Mouse (Mus musculus) intestine, postnatal 0 days (tissue): ENCODE data around the gene Rgn. TPM values are rescaled to one million over a fixed set of nuclear protein-coding genes. Genes with fewer than 3 reads are reported as not detected.
A peak's percentile ranks its signal among the peaks of the same experiment; 100 is the strongest.

Experiments
- ATAC-seq: fragments of 200-750 bp; cut with Nextera tagmentation; 2 replicates; pipeline ENCODE4 v1.8.0; 2017; ENCODE audit warnings: mild to moderate bottlenecking, moderate TSS enrichment, moderate library complexity
- H3K27ac ChIP-seq: fragments of 300-500 bp; sonication (generic); 2 replicates; pipeline ENCODE4 v1.5.1; 2014; ENCODE audit warnings: mild to moderate bottlenecking, low read depth, low read length, moderate library complexity
- H3K27me3 ChIP-seq: fragments of 300-500 bp; sonication (generic); replicated peaks from 2 replicates; pipeline ENCODE4 v1.6.1; 2014; ENCODE audit warnings: low read length, mixed read lengths; ENCODE audit not compliant: control insufficient read depth, insufficient read depth
- H3K36me3 ChIP-seq: fragments of 300-500 bp; sonication (generic); 2 replicates; pipeline ENCODE4 v1.6.1; 2014; ENCODE audit warnings: mild to moderate bottlenecking, moderate library complexity; ENCODE audit not compliant: control insufficient read depth, insufficient read depth
- H3K4me1 ChIP-seq: fragments of 300-500 bp; sonication (generic); replicated peaks from 2 replicates; pipeline ENCODE4 v1.6.1; 2014; ENCODE audit warnings: antibody characterized with exemption, low read length, mixed read lengths; ENCODE audit not compliant: control insufficient read depth, insufficient read depth
- H3K4me2 ChIP-seq: fragments of 300-500 bp; sonication (generic); replicated peaks from 2 replicates; pipeline ENCODE4 v1.6.1; 2014; ENCODE audit warnings: low read depth, mild to moderate bottlenecking, moderate library complexity
- H3K4me3 ChIP-seq: fragments of 300-500 bp; sonication (generic); 2 replicates; pipeline ENCODE4 v1.5.1; 2014; ENCODE audit warnings: low read depth, low read length
- H3K9ac ChIP-seq: fragments of 300-500 bp; sonication (generic); 2 replicates; pipeline ENCODE4 v1.6.1; 2014; ENCODE audit warnings: mild to moderate bottlenecking, low read depth, low read length
- H3K9me3 ChIP-seq: fragments of 300-500 bp; sonication (generic); 2 replicates; pipeline ENCODE4 v1.6.1; 2016; ENCODE audit warnings: mixed run types; ENCODE audit not compliant: control insufficient read depth
- CTCF ChIP-seq: sonication (generic); IDR thresholded peaks from 2 replicates; pipeline ENCODE4 v1.5.1; 2016; ENCODE audit warnings: low read depth, mild to moderate bottlenecking, control low read depth, antibody characterized with exemption, moderate library complexity
- WGBS: fragments of 180-500 bp; shearing (Covaris S2); extraction: QIAGEN DNeasy Blood & Tissue Kit; methylation state at CpG from one replicate; pipeline ENCODE4 v1.1.7; 2014; 5-methylcytosine and 5-hydroxymethylcytosine counted together
- polyA plus RNA-seq: library from polyadenylated mRNA; unstranded; fragments of >200 nt; fragmentation: Nextera tagmentation; extraction: Ambion mirVana; gene quantifications from 2 replicates; pipeline ENCODE4 v1.2.1, GENCODE M21; 2015

Gene Rgn
- polyA plus RNA-seq: 13.1 and 14.4 TPM in 2 replicates

DNA sequence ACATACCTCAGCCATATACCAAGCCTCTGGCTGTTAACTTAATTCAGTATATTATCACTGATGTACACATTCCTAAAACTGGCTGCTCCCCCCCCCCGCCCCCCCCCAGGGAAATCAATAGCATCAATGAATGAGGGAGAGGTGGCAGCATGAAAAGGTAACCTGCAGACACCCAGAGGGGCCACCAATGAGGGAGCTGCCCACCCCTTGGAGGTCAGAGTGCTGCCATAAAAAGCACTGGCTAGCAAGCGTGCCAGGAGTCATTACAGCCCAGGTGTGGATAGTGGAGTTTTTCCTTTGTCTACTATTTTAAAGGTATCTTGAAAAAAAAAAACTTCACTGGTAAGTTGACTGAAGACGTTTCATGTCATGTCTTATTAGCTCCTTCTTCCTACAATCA, at the start of gene Rgn:
Gene Rgn, plus strand, starts transcription at position 256 of the 400 bp plus-strand sequence.
- Histone ChIP-seq H3K4me3 (no peak within 1 kb of the TSS; the same call in 1 of the 2 replicates), H3K27ac (no peak within 1 kb of the TSS), H3K9me3 (no peaks in the 10 kb centered on the region), H3K36me3 (no peaks in the 10 kb centered on the region), H3K4me1 (no peaks in the 10 kb centered on the region), H3K4me2 (peak within 1 kb of the TSS; percentile 68), H3K27me3 (no peaks in the 10 kb centered on the region), H3K9ac (0 out of 2 replicates have a peak within 1 kb of the TSS, but pooled peaks have one; percentile 2)
- ATAC-seq: no peak
- WGBS: 35% methylated on average over 3 of the region's 3 CpGs
- no peak for TF ChIP-seq CTCF

DNA sequence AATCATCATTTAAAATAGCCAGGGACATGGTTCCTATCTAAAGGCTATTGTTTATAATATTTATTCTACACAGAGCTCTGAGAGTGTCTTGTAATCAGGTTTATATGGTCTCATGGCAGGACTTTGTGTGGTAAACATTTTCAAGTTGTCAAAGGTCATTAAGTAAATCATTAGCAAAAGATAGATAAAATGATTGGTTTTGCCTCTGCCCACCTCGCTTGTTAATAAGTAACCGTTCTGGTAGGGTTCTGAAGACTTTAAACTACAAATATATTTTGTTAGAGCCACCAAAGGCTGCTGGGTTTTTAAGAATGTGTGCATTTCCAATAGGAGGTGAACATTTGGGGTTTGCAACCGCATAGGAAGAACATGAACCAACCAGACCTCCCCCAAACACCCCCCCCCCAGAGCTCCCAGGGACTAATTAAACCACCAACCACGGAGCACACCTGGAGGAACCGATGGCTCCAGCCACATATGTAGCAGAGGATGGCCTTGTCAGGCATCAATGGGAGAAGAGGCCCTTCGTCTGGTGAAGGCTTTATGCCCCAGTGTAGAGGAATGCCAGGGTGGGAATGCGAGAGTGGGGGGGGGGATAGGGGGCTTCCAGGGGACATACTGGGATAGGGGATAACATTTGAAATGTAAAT, 29.2 kb upstream of the Rgn start:
- Histone ChIP-seq H3K4me3 (no peak overlapping the region), H3K9me3 (no peaks in the 10 kb centered on the region), H3K4me2 (peak overlapping the region; percentile 41; the same call in 1 of the 2 replicates), H3K4me1 (no peaks in the 10 kb centered on the region), H3K27me3 (no peaks in the 10 kb centered on the region), H3K36me3 (no peaks in the 10 kb centered on the region), H3K27ac (no peak overlapping the region; the same call in 1 of the 2 replicates), H3K9ac (no peak overlapping the region)
- ATAC-seq: peak; percentile 79
- WGBS: 55% methylated on average over 7 of the region's 7 CpGs
- no peak for TF ChIP-seq CTCF

DNA sequence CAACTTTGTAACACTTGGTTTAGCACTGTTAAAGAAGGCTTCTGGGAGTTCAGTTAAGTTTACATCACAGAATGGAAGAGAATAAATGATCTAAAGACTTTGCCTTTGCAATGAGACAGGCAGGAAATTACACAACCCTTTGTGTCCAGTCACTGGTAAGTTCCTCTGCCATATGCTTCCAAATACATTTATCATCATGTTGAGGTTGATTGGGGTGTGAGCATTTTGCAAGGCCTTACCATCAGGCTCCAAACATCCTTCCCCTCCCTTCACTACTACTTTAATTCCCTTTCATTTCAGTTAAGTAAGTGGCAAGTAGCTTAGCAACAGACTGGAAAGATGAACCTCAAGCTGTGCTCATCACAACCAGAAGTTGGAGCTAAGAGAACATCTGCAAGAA, 28.0 kb upstream of the Rgn start:
- no peaks in the 10 kb centered on the region for H3K27me3 ChIP-seq
- ATAC-seq: no peak
- no peak for TF ChIP-seq CTCF
- H3K9ac ChIP-seq: no peak overlapping the region
- H3K4me3 ChIP-seq: no peak overlapping the region
- no peaks in the 10 kb centered on the region for H3K9me3 ChIP-seq
- H3K4me1 ChIP-seq: no peaks in the 10 kb centered on the region
- no peak overlapping the region for H3K27ac ChIP-seq
- H3K4me2 ChIP-seq: no peak overlapping the region
- no peaks in the 10 kb centered on the region for H3K36me3 ChIP-seq

DNA sequence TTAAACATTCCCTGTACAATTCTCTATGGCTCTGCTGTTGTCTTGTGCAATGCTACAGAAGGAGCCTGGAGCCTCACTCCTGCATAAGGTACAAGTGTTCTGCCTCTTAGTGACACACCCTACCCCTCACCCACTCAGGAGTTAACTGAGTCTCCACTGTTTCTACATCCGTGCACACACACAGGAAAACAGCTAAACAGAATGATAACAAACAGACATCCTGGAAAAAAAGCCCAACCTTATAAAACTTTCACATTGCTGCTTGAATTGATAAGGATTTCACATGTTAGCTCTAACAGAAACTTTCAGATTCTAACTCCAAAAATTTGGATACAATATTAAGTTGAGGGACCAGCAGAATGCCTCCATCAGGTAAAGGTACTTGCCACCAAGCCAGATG, 17.0 kb upstream of the Rgn start:
- no peaks in the 10 kb centered on the region for H3K27me3 ChIP-seq
- no peak overlapping the region for H3K9ac ChIP-seq
- no peak overlapping the region for H3K4me3 ChIP-seq
- 38% methylated on average over 1 of the region's 1 CpGs for WGBS
- no peak for TF ChIP-seq CTCF
- no peaks in the 10 kb centered on the region for H3K36me3 ChIP-seq
- H3K4me2 ChIP-seq: no peak overlapping the region
- ATAC-seq: no peak
- H3K9me3 ChIP-seq: no peaks in the 10 kb centered on the region
- H3K4me1 ChIP-seq: no peaks in the 10 kb centered on the region
- H3K27ac ChIP-seq: no peak overlapping the region

DNA sequence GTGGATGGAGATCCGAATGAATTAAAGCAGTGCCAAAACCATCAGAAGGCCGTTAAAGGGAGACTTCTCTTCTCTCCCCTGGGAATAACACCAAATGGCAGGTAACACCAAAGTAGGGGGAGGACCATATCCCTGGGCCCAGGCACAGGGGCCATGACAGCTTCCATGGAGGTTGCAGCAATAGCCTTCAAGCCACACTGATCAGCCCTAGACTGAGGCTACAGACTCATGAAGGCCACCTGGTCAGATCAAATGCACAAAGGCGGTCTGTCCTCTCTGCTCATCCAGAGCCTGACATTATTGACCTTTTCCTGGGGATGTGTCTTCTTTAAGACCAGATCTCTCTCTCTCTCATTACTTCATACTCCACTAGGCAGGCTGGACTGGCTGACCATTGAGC, 5.7 kb upstream of the Rgn start:
- H3K4me3 ChIP-seq: no peak overlapping the region
- H3K27me3 ChIP-seq: no peaks in the 10 kb centered on the region
- ATAC-seq: no peak
- WGBS: 81% methylated on average over 3 of the region's 3 CpGs
- no peaks in the 10 kb centered on the region for H3K9me3 ChIP-seq
- H3K27ac ChIP-seq: no peak overlapping the region
- no peak overlapping the region for H3K4me2 ChIP-seq
- H3K36me3 ChIP-seq: no peaks in the 10 kb centered on the region
- no peak for TF ChIP-seq CTCF
- H3K9ac ChIP-seq: no peak overlapping the region
- no peaks in the 10 kb centered on the region for H3K4me1 ChIP-seq

DNA sequence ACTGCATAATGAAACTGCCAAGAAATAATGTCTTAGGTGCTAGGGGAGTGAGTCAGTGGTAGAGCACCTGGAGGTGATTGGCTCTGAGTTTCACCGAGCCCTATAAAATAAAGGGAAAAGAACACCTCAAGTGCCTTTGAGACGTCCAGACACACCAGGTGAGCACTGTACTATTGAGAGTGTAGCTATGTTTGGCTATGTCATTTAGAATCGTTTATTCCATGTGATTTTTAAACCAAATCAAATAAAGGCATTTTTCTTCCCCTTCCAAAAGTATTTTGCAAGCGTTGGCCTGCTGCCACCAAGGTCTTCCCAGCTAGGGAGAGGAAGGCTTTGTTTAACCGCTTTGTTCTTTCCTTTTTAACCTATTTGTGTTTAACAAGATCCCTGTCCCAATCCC, 2.0 kb upstream of the Rgn start:
- no peak overlapping the region for H3K9ac ChIP-seq
- ATAC-seq: no peak
- no peaks in the 10 kb centered on the region for H3K9me3 ChIP-seq
- 20% methylated on average over 5 of the region's 5 CpGs for WGBS
- no peaks in the 10 kb centered on the region for H3K36me3 ChIP-seq
- no peaks in the 10 kb centered on the region for H3K4me1 ChIP-seq
- H3K27me3 ChIP-seq: no peaks in the 10 kb centered on the region
- no peak for TF ChIP-seq CTCF
- peak overlapping the region; percentile 34; the same call in 1 of the 2 replicates for H3K4me3 ChIP-seq
- H3K27ac ChIP-seq: no peak overlapping the region
- H3K4me2 ChIP-seq: peak overlapping the region; percentile 68
